14 mouse cellular contexts compared by ENCODE assay signal in the genomic region with DNA sequence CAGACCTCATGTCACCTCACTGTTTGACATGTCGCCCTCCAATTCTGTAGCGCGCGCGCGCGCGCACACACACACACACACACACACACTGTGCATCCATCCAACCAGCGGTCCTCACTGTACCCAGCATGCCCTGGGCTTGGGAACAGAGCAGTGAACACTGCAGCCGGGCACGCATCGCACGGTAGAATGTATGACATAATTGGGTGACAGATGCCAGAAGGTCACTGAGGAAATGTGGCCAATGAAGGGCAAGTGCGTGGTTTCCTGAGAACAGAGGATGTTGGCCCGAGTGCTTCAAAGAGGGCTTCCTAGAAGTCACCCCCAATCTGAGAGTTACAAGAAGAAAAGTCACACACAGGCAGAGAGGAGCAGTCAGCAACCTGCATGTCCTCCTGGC. TPM values are rescaled to one million over a fixed set of nuclear protein-coding genes. Genes with fewer than 3 reads are reported as not detected.
DNase-seq lines count a peak whose midpoint lies in the region; ATAC-seq and TF ChIP-seq lines count a peak whose summit lies in the region.
"Had no signal": no experiment of that assay in that cellular context is flagged by ENCODE, and none has a peak within 500 bp of the region (broad histone marks: within the 10 kb centered on the region; RNA-seq: fewer than 3 reads in every experiment).

No protein-coding gene starts in this region.

- no peaks in the 10 kb centered on the region for H3K9me3 ChIP-seq in liver, embryonic 11.5 days (ENCODE audit: control insufficient read depth, low read length)
- no peaks in the 10 kb centered on the region for H3K9me3 ChIP-seq in forebrain, embryonic 11.5 days (ENCODE audit: control insufficient read depth, low read length)
- H3K9me3 ChIP-seq: embryonic facial prominence, embryonic 10.5 days; forebrain, embryonic 13.5 days had no signal

- no peak for TF ChIP-seq POLR2A in bone marrow, adult 2 months (IDR thresholded peaks at IDR 0.05; ENCODE audit: borderline replicate concordance, control insufficient read depth, low read depth, low read length)

- WGBS in bone marrow, adult 2 months = 31% methylated on average over 15 of the region's 15 CpGs
- 68% methylated on average over 15 of the region's 15 CpGs for WGBS in liver, embryonic 11.5 days
- 93% methylated on average over 15 of the region's 15 CpGs for whole genome bisulfite sequencing in forebrain, embryonic 11.5 days

- TF ChIP-seq CTCF in bone marrow, adult 2 months (IDR thresholded peaks at IDR 0.05; ENCODE audit: control insufficient read depth, insufficient read depth, low read length) = no peak

- H3K4me3 ChIP-seq in bone marrow, adult 2 months (replicated peaks; ENCODE audit: control insufficient read depth, low read depth, low read length) = no peak overlapping the region
- H3K4me3 ChIP-seq in liver, embryonic 11.5 days (ENCODE audit: low read depth, low read length) = no peak overlapping the region
- H3K4me3 ChIP-seq in forebrain, embryonic 11.5 days (ENCODE audit: low read depth, low read length) = no peak overlapping the region
- H3K4me3 ChIP-seq: embryonic facial prominence, embryonic 10.5 days; forebrain, embryonic 13.5 days; hindbrain, embryonic 13.5 days had no signal

- no peaks in the 10 kb centered on the region for H3K36me3 ChIP-seq in liver, embryonic 11.5 days (ENCODE audit: control insufficient read depth, insufficient read depth, low read length)
- H3K36me3 ChIP-seq in forebrain, embryonic 11.5 days (ENCODE audit: control insufficient read depth, insufficient read depth, low read length) = no peaks in the 10 kb centered on the region
- H3K36me3 ChIP-seq: embryonic facial prominence, embryonic 10.5 days; hindbrain, embryonic 13.5 days had no signal

- peak; percentile 21; the same call in 1 of the 2 replicates for ATAC-seq in liver, embryonic 11.5 days (replicated peaks; ENCODE audit: low FRiP score)
- ATAC-seq in monocyte, adult 5-6 weeks (replicated peaks; ENCODE audit: insufficient number of reproducible peaks, low FRiP score, low TSS enrichment, poor library complexity, severe bottlenecking) = peak; percentile 28
- ATAC-seq in forebrain, embryonic 11.5 days (replicated peaks; ENCODE audit: low FRiP score) = no peak
- ATAC-seq: forebrain, embryonic 13.5 days had no signal

- peaks cover 22% of the 10 kb centered on the region for H3K4me1 ChIP-seq in bone marrow, adult 2 months (ENCODE audit: control insufficient read depth, insufficient read depth, low read length)
- H3K4me1 ChIP-seq in liver, embryonic 11.5 days (replicated peaks; ENCODE audit: control insufficient read depth, insufficient read depth, low read length) = peaks cover 17% of the 10 kb centered on the region
- peaks cover 18% of the 10 kb centered on the region; the same call in 1 of the 2 replicates for H3K4me1 ChIP-seq in forebrain, embryonic 11.5 days (replicated peaks; ENCODE audit: control insufficient read depth, insufficient read depth, low read length)

- peaks cover 12% of the 10 kb centered on the region for H3K27me3 ChIP-seq in liver, embryonic 11.5 days (replicated peaks; ENCODE audit: control insufficient read depth, insufficient read depth, low read length)
- H3K27me3 ChIP-seq in forebrain, embryonic 11.5 days (ENCODE audit: control insufficient read depth, insufficient read depth, low read length) = peaks cover under 1% of the 10 kb centered on the region; the same call in 1 of the 2 replicates

- peak; percentile 23 for DNase-seq in lung, postnatal 25 days (ENCODE audit: low spot score)
- DNase-seq in lung, postnatal 14 days = no peak
- no peak for DNase-seq in liver, embryonic 11.5 days (ENCODE audit: low spot score)
- DNase-seq in layer of hippocampus, adult 8-10 months (ENCODE audit: low spot score in 2 of 2) = no peak
- no peak for DNase-seq in testis, postnatal 10 days (ENCODE audit: low spot score)
- DNase-seq in forebrain, embryonic 11.5 days (ENCODE audit: low spot score) = no peak
- DNase-seq: cerebellum, adult 8-10 months; gastrocnemius, postnatal 14 days; layer of hippocampus, postnatal 36 days had no signal

- no peak overlapping the region for H3K9ac ChIP-seq in liver, embryonic 11.5 days (ENCODE audit: low read depth, low read length)
- no peak overlapping the region for H3K9ac ChIP-seq in forebrain, embryonic 11.5 days (ENCODE audit: low read length)
- H3K9ac ChIP-seq: forebrain, embryonic 13.5 days; hindbrain, embryonic 13.5 days had no signal

- no peak overlapping the region for H3K4me2 ChIP-seq in liver, embryonic 11.5 days
- no peak overlapping the region for H3K4me2 ChIP-seq in forebrain, embryonic 11.5 days (ENCODE audit: low read depth, low read length, severe bottlenecking)
- H3K4me2 ChIP-seq: forebrain, embryonic 13.5 days; hindbrain, embryonic 13.5 days had no signal

- peak overlapping the region; percentile 76 for H3K27ac ChIP-seq in bone marrow, adult 2 months (ENCODE audit: control insufficient read depth, insufficient read depth, low read depth, low read length, poor library complexity)
- peak overlapping the region; percentile 60 for H3K27ac ChIP-seq in liver, embryonic 11.5 days (ENCODE audit: low read depth, low read length)
- H3K27ac ChIP-seq in forebrain, embryonic 11.5 days (ENCODE audit: low read depth, low read length) = no peak overlapping the region
- H3K27ac ChIP-seq: embryonic facial prominence, embryonic 10.5 days; forebrain, embryonic 13.5 days; hindbrain, embryonic 13.5 days had no signal

RNA-seq across cellular contexts. Expression of a gene that starts 28.7 kb away (rescaled TPM):
- 13.9 and 19.0 TPM in 2 replicates for polyA plus RNA-seq in bone marrow, adult 2 months (2011; ENCODE audit: insufficient read depth, insufficient read length, low replicate concordance, missing spikeins)
- polyA plus RNA-seq in liver, embryonic 11.5 days (2014; fragmentation: Nextera tagmentation; extraction: Ambion mirVana) = 49.5 and 49.7 TPM in 2 replicates
- total RNA-seq in monocyte, adult 5-6 weeks (2017) = 131 to 275 TPM (median 210 TPM) in 3 replicates
- total RNA-seq in layer of hippocampus, adult 8-10 months (2022) = 10 to 100 TPM in 3 of 4 experiments, 1 to 10 TPM in 1; 9.1 to 14.2 (median 12.7) TPM
- 4.2 and 4.7 TPM in 2 replicates for polyA plus RNA-seq in forebrain, embryonic 11.5 days (2014; fragmentation: Nextera tagmentation; extraction: Ambion mirVana)

RNA-seq across cellular contexts. Expression of a gene that starts 54.1 kb away (rescaled TPM):
- 0.23 and 0.35 TPM in 2 replicates for polyA plus RNA-seq in bone marrow, adult 2 months (2011; ENCODE audit: insufficient read depth, insufficient read length, low replicate concordance, missing spikeins)
- polyA plus RNA-seq in liver, embryonic 11.5 days (2014; fragmentation: Nextera tagmentation; extraction: Ambion mirVana) = 0.53 and 0.81 TPM in 2 replicates
- total RNA-seq in monocyte, adult 5-6 weeks (2017) = not detected in 3 replicates
- total RNA-seq in layer of hippocampus, adult 8-10 months (2022) = 1 to 10 TPM; 3.3 to 5.3 (median 4.5) TPM
- polyA plus RNA-seq in forebrain, embryonic 11.5 days (2014; fragmentation: Nextera tagmentation; extraction: Ambion mirVana) = 2.7 and 2.9 TPM in 2 replicates
